Mouse (Mus musculus) left cerebral cortex, adult 9 months (tissue): ENCODE results near the gene Olfr541.
"Not testable (repeated sequence)": the region's sequence is repeated elsewhere in the genome, so short reads cannot be mapped to it uniquely, and the experiment has no call there.

ENCODE experiments used
- DNase-seq, 2 experiments: peaks; one replicate each; pipeline ENCODE4 v3.0.0; 2022; ENCODE audit warnings: low spot score in 2 of 2

The Olfr541 gene

DNA sequence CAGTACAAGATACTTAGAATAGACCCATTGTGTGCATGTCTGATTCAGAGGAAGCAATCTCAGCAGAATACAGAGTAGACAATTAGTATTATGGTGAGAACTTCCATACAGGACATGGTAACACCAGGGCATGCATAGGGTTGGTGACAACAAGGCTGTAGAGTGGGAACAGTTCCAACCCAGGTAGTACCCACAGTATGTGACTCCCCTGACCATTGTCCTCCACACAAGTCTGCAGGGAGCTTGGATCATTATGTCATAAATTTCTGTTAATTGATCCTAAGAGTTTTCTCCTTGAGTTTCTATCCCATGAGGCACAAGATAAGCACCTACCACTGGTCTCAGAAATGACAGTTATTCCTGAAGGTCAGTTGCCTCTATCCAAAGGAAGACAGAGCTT lies at the start of gene Olfr541:
TSS of gene Olfr541 (plus strand) at position 301 of the 400 bp plus-strand sequence.
- DNase-seq = no peak

DNA sequence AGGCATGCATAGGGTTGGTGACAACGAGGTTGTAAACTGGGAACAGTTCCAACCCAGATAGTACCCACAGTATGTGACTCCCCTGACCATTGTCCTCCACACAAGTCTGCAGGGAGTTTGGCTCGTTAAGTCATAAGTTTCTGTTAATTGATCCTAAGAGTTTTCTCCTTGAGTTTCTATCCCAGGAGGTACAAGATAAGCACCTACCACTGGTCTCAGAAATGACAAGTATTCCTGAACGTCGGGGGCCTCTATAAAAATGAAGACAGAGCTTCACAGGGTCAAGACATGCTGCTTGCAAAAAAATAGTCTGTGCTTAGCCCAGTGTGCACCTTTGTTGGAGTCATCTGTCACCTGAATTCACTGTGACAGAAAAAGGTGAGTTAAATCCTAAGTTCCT lies 37.4 kb upstream of the Olfr541 start, which contains the start of gene Olfr539:
TSS of gene Olfr539 (plus strand) at position 301 of the 400 bp plus-strand sequence.
- DNase-seq = no peak

DNA sequence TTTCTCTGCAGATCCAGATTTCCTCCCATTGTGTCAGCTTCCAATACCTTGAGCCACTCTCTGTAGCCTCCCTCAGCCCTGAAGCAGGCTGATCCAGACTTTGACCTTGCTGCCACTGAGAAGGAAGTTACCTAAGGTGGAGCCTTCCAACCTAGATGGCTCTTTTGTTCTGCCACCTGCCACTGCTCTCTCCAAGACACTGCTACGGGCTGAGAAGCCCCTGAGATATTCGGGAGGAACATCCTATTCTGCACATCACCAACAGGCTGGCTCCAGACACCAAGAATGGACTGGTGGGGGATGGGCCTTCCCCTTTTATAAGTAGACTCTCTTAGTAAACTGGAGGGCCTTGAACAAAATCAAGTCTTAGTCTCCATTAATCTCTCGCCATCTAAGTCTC lies 26.4 kb upstream of the Olfr541 start:
- DNase-seq = not testable (repeated sequence)

DNA sequence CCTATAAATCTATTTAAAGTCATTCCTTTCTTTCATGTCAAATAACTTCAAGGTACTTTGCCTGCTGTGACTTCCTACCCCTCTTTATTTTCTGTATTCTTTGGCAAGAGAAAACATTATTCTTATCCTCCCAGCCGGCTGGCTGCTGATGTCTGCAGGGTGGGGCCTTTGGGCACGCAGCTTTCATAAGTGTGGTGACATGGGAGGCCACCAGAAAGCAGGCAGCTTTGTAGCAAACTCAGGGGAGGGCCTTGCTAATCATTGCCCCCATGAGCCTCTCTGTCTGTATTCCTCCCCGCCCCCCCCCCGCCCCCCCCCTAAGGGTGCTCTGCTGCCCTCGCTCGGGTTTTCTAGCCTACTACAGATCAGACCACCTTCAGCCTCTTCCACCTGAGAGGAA lies 21.2 kb upstream of the Olfr541 start:
- no peak for DNase-seq

DNA sequence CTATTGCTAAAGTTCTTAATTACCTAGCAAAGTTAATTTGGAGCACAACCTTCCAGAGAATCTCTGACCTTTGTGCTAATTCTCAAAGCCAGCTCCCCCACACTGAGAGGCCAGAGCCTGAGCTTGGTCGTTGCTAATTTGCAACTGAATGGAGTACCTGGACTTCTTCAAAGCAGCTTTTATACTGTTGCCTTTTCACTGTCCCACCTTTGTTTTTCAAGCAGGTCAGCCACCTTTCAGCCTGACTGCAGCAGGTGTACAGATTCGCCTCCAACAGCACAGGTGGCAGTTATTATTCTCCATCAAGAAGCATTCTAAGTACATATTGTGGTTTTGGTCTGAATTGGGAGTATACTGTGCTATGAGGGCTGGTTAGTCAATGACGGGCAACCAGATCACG lies 17.5 kb upstream of the Olfr541 start:
- not testable (repeated sequence) for DNase-seq

GRCm38 (mm10) chr7:140681651-140682050 lies 15.4 kb upstream of the Olfr541 start, which contains the start of gene Olfr45:
Gene Olfr45 (plus strand): TSS chr7:140681951.
- DNase-seq = no peak

DNA sequence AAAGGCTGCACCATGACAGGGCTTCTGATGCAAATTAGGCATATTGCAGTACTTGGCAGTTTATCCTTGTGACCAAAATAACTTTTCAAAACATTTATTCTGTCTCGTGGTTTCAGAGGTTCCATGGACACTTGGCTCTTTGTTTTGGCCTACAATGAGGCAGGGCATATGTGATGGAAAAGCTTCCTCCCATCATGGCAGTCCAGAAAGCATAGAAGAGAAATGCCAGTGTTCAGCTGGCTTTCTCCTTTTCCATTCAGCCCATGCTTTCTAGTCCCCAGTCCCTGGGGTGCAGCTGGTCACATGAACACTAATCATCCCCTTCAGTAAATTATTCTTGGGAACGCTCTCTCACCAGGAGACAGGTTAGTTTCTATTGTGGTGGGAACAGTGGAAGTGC lies 9.3 kb downstream of the Olfr541 start:
- no peak for DNase-seq

- DNase-seq = no peak
These were observed 10.6 kb downstream of the Olfr541 start for GRCm38 (mm10) chr7:140707536-140708284.

GRCm38 (mm10) chr7:140717155-140718055 lies 20.3 kb downstream of the Olfr541 start:
- DNase-seq = peak in 1 of 2 experiments; percentile 39

DNA sequence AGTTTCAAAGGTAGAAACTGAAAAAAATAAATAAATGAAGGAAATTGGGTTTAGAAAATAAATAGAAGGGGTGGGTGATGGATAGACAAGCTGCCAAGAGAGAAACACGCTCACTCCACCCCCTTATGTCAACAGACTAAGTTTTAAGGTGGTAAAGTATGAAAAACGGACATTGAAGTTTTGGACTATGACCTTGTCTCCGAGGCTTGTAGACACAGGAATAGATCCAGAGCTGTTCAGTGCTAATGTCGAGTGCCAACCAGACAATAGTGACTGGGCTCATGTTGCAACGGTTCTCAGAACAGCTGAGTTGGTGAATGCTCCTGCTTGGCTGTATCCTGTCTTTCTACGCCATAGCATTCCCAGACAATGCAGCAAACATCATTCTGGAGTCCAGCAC lies 24.0 kb downstream of the Olfr541 start:
- no peak for DNase-seq

GRCm38 (mm10) chr7:140725558-140725957 lies 28.5 kb downstream of the Olfr541 start:
- DNase-seq = no peak

- DNase-seq = peak in 1 of 2 experiments; percentile 31
These were observed 36.1 kb downstream of the Olfr541 start for GRCm38 (mm10) chr7:140733162-140733561.

DNA sequence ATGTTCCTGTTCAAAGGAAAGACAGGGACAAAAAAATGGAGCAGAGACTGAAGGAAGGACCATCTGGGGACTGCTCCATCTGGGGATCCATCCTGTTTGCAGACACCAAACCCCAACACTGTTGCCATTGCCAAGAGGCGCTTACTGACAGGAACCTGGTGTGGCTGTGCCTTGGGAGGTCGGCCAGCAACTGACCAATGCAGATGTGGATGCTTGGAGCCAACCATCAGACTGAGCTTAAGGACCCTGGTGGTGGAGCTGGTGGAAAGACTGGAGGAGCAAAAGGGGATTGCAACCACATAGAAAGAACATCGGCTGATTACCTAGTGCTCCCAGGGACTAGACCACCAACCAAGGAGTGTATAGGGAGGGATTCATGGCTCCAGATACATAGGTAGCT lies 50.3 kb downstream of the Olfr541 start:
- no peak for DNase-seq

DNA sequence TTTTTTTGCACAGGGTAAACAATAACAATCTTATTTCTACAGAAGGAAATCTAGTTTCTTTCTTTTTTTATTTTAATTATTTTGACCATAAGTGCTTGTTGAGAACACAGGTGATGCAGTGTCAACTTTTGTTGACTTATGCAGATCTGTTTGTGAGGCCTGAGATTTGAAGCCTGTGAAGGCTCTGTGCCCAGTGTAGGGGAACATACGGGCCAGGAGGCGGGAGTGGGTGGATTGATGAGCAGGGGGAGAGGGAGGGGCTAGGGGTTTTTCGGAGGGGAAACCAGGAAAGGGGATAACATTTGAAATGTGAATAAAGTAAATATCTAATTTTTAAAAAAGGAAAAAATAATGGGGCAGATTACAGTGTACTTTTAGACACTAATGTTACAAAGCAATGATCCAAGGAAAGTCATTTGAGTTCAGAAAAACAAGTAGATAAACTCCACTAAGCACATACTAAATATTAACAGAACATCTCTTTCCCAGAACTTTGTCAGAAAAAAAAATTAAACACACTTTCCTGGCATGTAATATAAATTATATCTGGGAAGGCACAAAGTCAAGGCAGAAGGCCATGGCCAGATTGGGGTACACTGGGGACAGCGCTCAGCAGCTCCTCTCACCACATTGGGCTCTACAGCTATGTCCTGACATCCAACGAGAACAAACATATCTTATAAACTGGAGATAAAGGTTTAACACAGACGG lies 51.2 kb downstream of the Olfr541 start:
- no peak for DNase-seq

GRCm38 (mm10) chr7:140748827-140749160 lies 51.7 kb downstream of the Olfr541 start:
- DNase-seq = no peak

DNA sequence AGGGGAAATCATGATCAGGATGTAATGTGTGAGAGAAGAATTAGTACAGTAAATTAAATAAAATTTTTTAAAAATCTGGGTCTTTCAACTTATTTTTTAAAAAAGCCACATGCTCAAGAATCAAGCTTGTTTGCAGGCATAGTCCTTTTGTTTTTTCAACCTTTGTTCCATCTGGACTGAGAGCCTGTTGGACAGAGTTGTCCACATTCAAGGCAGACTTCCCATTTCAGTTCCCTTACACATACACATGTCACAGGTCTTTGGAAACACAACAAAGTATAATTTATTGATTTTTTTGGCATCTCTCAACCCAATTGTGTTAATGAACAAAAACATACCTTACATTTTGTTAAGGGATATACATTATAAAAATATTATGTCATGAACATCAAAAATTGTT lies 57.5 kb downstream of the Olfr541 start:
- no peak for DNase-seq
